15 mouse cellular contexts compared by ENCODE assay signal in genomic region chr10:99615371-99615770, GRCm38 (mm10).
DNase-seq lines count a peak whose midpoint lies in the region; ATAC-seq lines count a peak whose summit lies in the region.
"Had no signal": no experiment of that assay in that cellular context is flagged by ENCODE, and none has a peak within 500 bp of the region (broad histone marks: within the 10 kb centered on the region; RNA-seq: fewer than 3 reads in every experiment).

No protein-coding gene starts in this region.

- no peak overlapping the region for H3K4me3 ChIP-seq in forebrain, embryonic 13.5 days
- H3K4me3 ChIP-seq in forebrain, embryonic 15.5 days, result no peak overlapping the region
- no peak overlapping the region for H3K4me3 ChIP-seq in midbrain, embryonic 11.5 days (ENCODE audit: low read depth, low read length)
- H3K4me3 ChIP-seq in midbrain, embryonic 13.5 days (replicated peaks), result no peak overlapping the region
- no peak overlapping the region for H3K4me3 ChIP-seq in intestine, embryonic 16.5 days (ENCODE audit: low read length)
- H3K4me3 ChIP-seq: embryonic facial prominence, embryonic 13.5 days; erythroblast, embryonic 14.5 days; heart, embryonic 12.5 days; heart, embryonic 15.5 days; hindbrain, embryonic 10.5 days; hindbrain, embryonic 13.5 days had no signal

- no peaks in the 10 kb centered on the region for H3K36me3 ChIP-seq in forebrain, embryonic 13.5 days (ENCODE audit: poor library complexity, severe bottlenecking)
- H3K36me3 ChIP-seq in forebrain, embryonic 15.5 days, result no peaks in the 10 kb centered on the region
- H3K36me3 ChIP-seq in midbrain, embryonic 11.5 days (ENCODE audit: control insufficient read depth, insufficient read depth, low read length), result no peaks in the 10 kb centered on the region
- no peaks in the 10 kb centered on the region for H3K36me3 ChIP-seq in midbrain, embryonic 13.5 days
- H3K36me3 ChIP-seq in intestine, embryonic 16.5 days (ENCODE audit: control insufficient read depth, insufficient read depth, low read length), result no peaks in the 10 kb centered on the region
- H3K36me3 ChIP-seq: embryonic facial prominence, embryonic 13.5 days; G1E; heart, embryonic 12.5 days; heart, embryonic 15.5 days; hindbrain, embryonic 10.5 days; hindbrain, embryonic 13.5 days had no signal

- no peak overlapping the region for H3K27ac ChIP-seq in forebrain, embryonic 13.5 days
- H3K27ac ChIP-seq in forebrain, embryonic 15.5 days (replicated peaks), result no peak overlapping the region
- H3K27ac ChIP-seq in midbrain, embryonic 11.5 days (ENCODE audit: low read depth, low read length), result no peak overlapping the region
- H3K27ac ChIP-seq in midbrain, embryonic 13.5 days, result no peak overlapping the region
- H3K27ac ChIP-seq in intestine, embryonic 16.5 days (ENCODE audit: low read length), result peak overlapping the region; percentile 64; the same call in 1 of the 2 replicates
- H3K27ac ChIP-seq: embryonic facial prominence, embryonic 13.5 days; heart, embryonic 15.5 days; hindbrain, embryonic 10.5 days; hindbrain, embryonic 13.5 days had no signal

- no peaks in the 10 kb centered on the region for H3K4me1 ChIP-seq in forebrain, embryonic 13.5 days
- no peaks in the 10 kb centered on the region for H3K4me1 ChIP-seq in forebrain, embryonic 15.5 days
- no peaks in the 10 kb centered on the region for H3K4me1 ChIP-seq in midbrain, embryonic 11.5 days (ENCODE audit: control insufficient read depth, insufficient read depth, low read length)
- H3K4me1 ChIP-seq in midbrain, embryonic 13.5 days (replicated peaks), result no peaks in the 10 kb centered on the region
- peaks cover 4% of the 10 kb centered on the region for H3K4me1 ChIP-seq in intestine, embryonic 16.5 days (ENCODE audit: control insufficient read depth, insufficient read depth, low read length)
- H3K4me1 ChIP-seq: embryonic facial prominence, embryonic 13.5 days; heart, embryonic 12.5 days; heart, embryonic 15.5 days; hindbrain, embryonic 10.5 days; hindbrain, embryonic 13.5 days had no signal

- WGBS in forebrain, embryonic 13.5 days, result 85% methylated on average over 8 of the region's 8 CpGs
- WGBS in forebrain, embryonic 15.5 days, result 91% methylated on average over 8 of the region's 8 CpGs
- 82% methylated on average over 8 of the region's 8 CpGs for WGBS in midbrain, embryonic 11.5 days
- WGBS in midbrain, embryonic 13.5 days, result 86% methylated on average over 8 of the region's 8 CpGs
- WGBS in intestine, embryonic 16.5 days, result 59% methylated on average over 8 of the region's 8 CpGs

- no peaks in the 10 kb centered on the region for H3K27me3 ChIP-seq in forebrain, embryonic 13.5 days
- no peaks in the 10 kb centered on the region for H3K27me3 ChIP-seq in forebrain, embryonic 15.5 days
- H3K27me3 ChIP-seq in midbrain, embryonic 11.5 days (ENCODE audit: control insufficient read depth, insufficient read depth, low read length), result no peaks in the 10 kb centered on the region
- no peaks in the 10 kb centered on the region for H3K27me3 ChIP-seq in midbrain, embryonic 13.5 days
- H3K27me3 ChIP-seq in intestine, embryonic 16.5 days (replicated peaks; ENCODE audit: control insufficient read depth, insufficient read depth, low read length), result no peaks in the 10 kb centered on the region
- H3K27me3 ChIP-seq: CH12.LX; embryonic facial prominence, embryonic 13.5 days; heart, embryonic 12.5 days; heart, embryonic 15.5 days; hindbrain, embryonic 13.5 days; Patski had no signal

- H3K9me3 ChIP-seq in forebrain, embryonic 13.5 days (replicated peaks), result no peaks in the 10 kb centered on the region
- H3K9me3 ChIP-seq in forebrain, embryonic 15.5 days, result no peaks in the 10 kb centered on the region
- no peaks in the 10 kb centered on the region for H3K9me3 ChIP-seq in midbrain, embryonic 11.5 days (ENCODE audit: control insufficient read depth, low read length)
- no peaks in the 10 kb centered on the region for H3K9me3 ChIP-seq in midbrain, embryonic 13.5 days
- H3K9me3 ChIP-seq in intestine, embryonic 16.5 days (ENCODE audit: control insufficient read depth, low read length), result peaks cover 2% of the 10 kb centered on the region; the same call in 1 of the 2 replicates
- H3K9me3 ChIP-seq: heart, embryonic 12.5 days; heart, embryonic 15.5 days; hindbrain, embryonic 13.5 days had no signal

- no peak overlapping the region for H3K4me2 ChIP-seq in forebrain, embryonic 13.5 days
- no peak overlapping the region for H3K4me2 ChIP-seq in forebrain, embryonic 15.5 days (replicated peaks)
- no peak overlapping the region for H3K4me2 ChIP-seq in midbrain, embryonic 11.5 days
- no peak overlapping the region for H3K4me2 ChIP-seq in midbrain, embryonic 13.5 days (replicated peaks)
- no peak overlapping the region for H3K4me2 ChIP-seq in intestine, embryonic 16.5 days (ENCODE audit: low read depth, low read length)
- H3K4me2 ChIP-seq: embryonic facial prominence, embryonic 13.5 days; heart, embryonic 12.5 days; heart, embryonic 15.5 days; hindbrain, embryonic 13.5 days had no signal

- DNase-seq in midbrain, embryonic 11.5 days (ENCODE audit: low spot score, missing footprints), result no peak
- DNase-seq in kidney, postnatal 10 days, result no peak

- ATAC-seq in forebrain, embryonic 13.5 days, result 0 out of 2 replicates have a peak, but pooled peaks have one; percentile 17
- no peak; the same call in 1 of the 2 replicates for ATAC-seq in forebrain, embryonic 15.5 days (replicated peaks)
- ATAC-seq in midbrain, embryonic 11.5 days (ENCODE audit: low FRiP score), result 0 out of 2 replicates have a peak, but pooled peaks have one; percentile 4
- ATAC-seq in midbrain, embryonic 13.5 days, result no peak
- peak; percentile 51 for ATAC-seq in intestine, embryonic 16.5 days

- H3K9ac ChIP-seq in forebrain, embryonic 13.5 days, result no peak overlapping the region
- H3K9ac ChIP-seq in forebrain, embryonic 15.5 days (replicated peaks), result no peak overlapping the region
- H3K9ac ChIP-seq in midbrain, embryonic 11.5 days (ENCODE audit: low read length), result no peak overlapping the region
- H3K9ac ChIP-seq in midbrain, embryonic 13.5 days (replicated peaks), result no peak overlapping the region
- no peak overlapping the region for H3K9ac ChIP-seq in intestine, embryonic 16.5 days (ENCODE audit: low read depth, low read length)
- H3K9ac ChIP-seq: embryonic facial prominence, embryonic 13.5 days; heart, embryonic 12.5 days; heart, embryonic 15.5 days; hindbrain, embryonic 13.5 days had no signal

Comparison
In these comparisons a context has a peak if more than half of its experiments do, and no peak if none do; other contexts are left out.
1. ATAC-seq: peak in forebrain, embryonic 13.5 days (single experiment), midbrain, embryonic 11.5 days (single experiment) and intestine, embryonic 16.5 days (single experiment); none in forebrain, embryonic 15.5 days (single experiment) and midbrain, embryonic 13.5 days (single experiment).